Mouse (Mus musculus) kidney, embryonic 15.5 days (tissue): Measurements from ENCODE around the gene Atp6v1g3. TPM values are rescaled to one million over a fixed set of nuclear protein-coding genes. Genes with fewer than 3 reads are reported as not detected.
A peak's percentile ranks its signal among the peaks of the same experiment; 100 is the strongest.

Experiments
- ATAC-seq: fragments of 200-750 bp; cut with Nextera tagmentation; replicated peaks from 2 replicates; pipeline ENCODE4 v1.8.0; 2017; ENCODE audit warnings: moderate TSS enrichment; ENCODE audit not compliant: low FRiP score
- H3K27ac ChIP-seq: fragments of 300-500 bp; sonication (generic); 2 replicates; pipeline ENCODE4 v1.5.1; 2015; ENCODE audit warnings: mild to moderate bottlenecking, inconsistent platforms
- H3K27me3 ChIP-seq: fragments of 300-500 bp; sonication (generic); 2 replicates; pipeline ENCODE4 v1.6.1; 2015; ENCODE audit warnings: inconsistent platforms
- H3K36me3 ChIP-seq: fragments of 300-500 bp; sonication (generic); 2 replicates; pipeline ENCODE4 v1.6.1; 2015; ENCODE audit warnings: inconsistent platforms
- H3K4me1 ChIP-seq: fragments of 300-500 bp; sonication (generic); 2 replicates; pipeline ENCODE4 v1.6.1; 2015; ENCODE audit warnings: inconsistent platforms
- H3K4me2 ChIP-seq: fragments of 300-500 bp; sonication (generic); 2 replicates; pipeline ENCODE4 v1.6.1; 2015; ENCODE audit warnings: moderate library complexity, mild to moderate bottlenecking, inconsistent platforms
- H3K4me3 ChIP-seq: fragments of 300-500 bp; sonication (generic); replicated peaks from 2 replicates; pipeline ENCODE4 v1.5.1; 2015; ENCODE audit warnings: mild to moderate bottlenecking, inconsistent platforms
- H3K9ac ChIP-seq: fragments of 300-500 bp; sonication (generic); 2 replicates; pipeline ENCODE4 v1.6.1; 2015; ENCODE audit warnings: mild to moderate bottlenecking, inconsistent platforms
- H3K9me3 ChIP-seq: fragments of 300-500 bp; sonication (generic); replicated peaks from 2 replicates; pipeline ENCODE4 v1.6.1; 2016; ENCODE audit warnings: inconsistent platforms
- WGBS: fragments of 180-500 bp; shearing (Covaris S2); methylation state at CpG from one replicate; pipeline ENCODE4 v1.1.7; 2015; ENCODE audit warnings: mixed read lengths; 5-methylcytosine and 5-hydroxymethylcytosine counted together
- polyA plus RNA-seq: library from polyadenylated mRNA; unstranded; fragments of >200 nt; fragmentation: Nextera tagmentation; extraction: Ambion mirVana; gene quantifications from 2 replicates; pipeline ENCODE4 v1.2.1, GENCODE M21; 2015

Gene Atp6v1g3
- polyA plus RNA-seq, 1 experiment from 2014 or later: 3.1 TPM

DNA sequence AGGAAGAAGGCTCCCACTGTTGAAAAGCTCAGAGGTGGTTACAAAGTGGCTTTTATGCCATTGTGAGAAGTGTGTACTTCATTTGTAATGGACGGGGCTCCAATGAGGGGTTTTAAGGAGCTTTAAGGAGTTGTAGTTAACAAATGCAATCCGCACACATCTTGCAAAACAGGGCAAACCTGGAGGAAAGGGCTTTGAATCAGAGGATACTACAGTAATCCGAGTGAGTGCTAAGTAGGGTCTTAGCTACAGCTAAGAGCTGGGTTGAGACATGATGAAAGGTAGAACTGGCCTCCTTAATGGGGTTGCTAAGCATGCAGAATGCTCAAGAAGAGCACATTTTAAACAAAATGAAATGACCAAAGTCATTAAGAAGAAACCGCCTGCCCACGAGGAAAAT is 20.9 kb downstream of the Atp6v1g3 start:
- H3K36me3 ChIP-seq: no peaks in the 10 kb centered on the region
- WGBS: 89% methylated on average over 5 of the region's 5 CpGs
- no peaks in the 10 kb centered on the region for H3K9me3 ChIP-seq
- no peaks in the 10 kb centered on the region for H3K4me1 ChIP-seq
- H3K27me3 ChIP-seq: no peaks in the 10 kb centered on the region
- H3K9ac ChIP-seq: no peak overlapping the region
- no peak overlapping the region for H3K4me2 ChIP-seq
- H3K4me3 ChIP-seq: no peak overlapping the region
- no peak for ATAC-seq
- no peak overlapping the region for H3K27ac ChIP-seq

DNA sequence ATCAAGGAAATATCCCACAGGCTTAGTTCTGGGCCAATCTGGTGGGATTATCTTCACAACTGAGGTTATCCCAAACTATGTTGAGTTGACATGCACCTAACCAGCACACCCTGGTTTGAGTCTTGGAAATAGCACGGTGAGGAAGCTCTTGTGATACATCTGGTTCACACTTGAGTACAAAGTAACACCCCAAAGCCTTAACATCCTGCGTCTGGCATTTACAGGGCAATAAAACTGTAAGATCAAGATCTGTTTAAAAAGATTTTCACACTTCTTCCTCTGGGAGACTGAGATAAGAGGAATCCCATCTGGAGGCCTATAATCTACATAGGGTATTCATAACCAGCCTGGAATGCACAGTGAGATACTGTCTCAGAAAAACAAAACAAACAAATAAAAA is 24.6 kb downstream of the Atp6v1g3 start:
- Histone ChIP-seq H3K4me2 (no peak overlapping the region), H3K9me3 (no peaks in the 10 kb centered on the region), H3K4me3 (no peak overlapping the region), H3K4me1 (no peaks in the 10 kb centered on the region), H3K9ac (no peak overlapping the region), H3K36me3 (no peaks in the 10 kb centered on the region), H3K27me3 (no peaks in the 10 kb centered on the region), H3K27ac (no peak overlapping the region)
- WGBS: 19% methylated on average over 2 of the region's 2 CpGs
- no peak for ATAC-seq

DNA sequence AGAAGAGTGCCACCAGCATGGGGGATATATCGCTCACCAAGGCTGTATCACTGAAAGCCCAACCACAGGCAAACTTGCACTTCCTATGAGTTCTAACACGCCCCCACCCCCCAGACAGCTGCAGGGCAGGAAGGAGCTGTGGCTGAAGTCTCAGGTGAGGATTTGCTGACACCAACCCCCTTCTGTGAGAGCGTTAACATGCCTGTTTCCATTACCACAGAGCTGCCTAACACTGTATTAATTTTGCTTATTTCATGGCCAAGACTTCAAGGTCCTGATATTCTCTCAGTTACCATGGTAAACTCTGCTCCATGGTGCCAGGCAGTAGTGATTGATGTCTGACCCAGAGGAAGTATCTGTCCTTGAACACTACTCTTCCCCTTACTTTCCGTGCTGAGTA is 26.0 kb downstream of the Atp6v1g3 start:
- Histone ChIP-seq H3K27ac (no peak overlapping the region), H3K4me2 (no peak overlapping the region), H3K4me3 (no peak overlapping the region), H3K4me1 (no peaks in the 10 kb centered on the region), H3K9me3 (no peaks in the 10 kb centered on the region), H3K9ac (no peak overlapping the region), H3K27me3 (no peaks in the 10 kb centered on the region), H3K36me3 (no peaks in the 10 kb centered on the region)
- no peak for ATAC-seq
- WGBS: 73% methylated on average over 4 of the region's 4 CpGs

- Histone ChIP-seq H3K4me2 (no peak overlapping the region), H3K27ac (no peak overlapping the region), H3K36me3 (no peaks in the 10 kb centered on the region), H3K27me3 (no peaks in the 10 kb centered on the region), H3K9ac (no peak overlapping the region), H3K4me3 (no peak overlapping the region), H3K9me3 (no peaks in the 10 kb centered on the region), H3K4me1 (no peaks in the 10 kb centered on the region)
- 87% methylated on average over 5 of the region's 5 CpGs for WGBS
- no peak for ATAC-seq
Measured at GRCm38 (mm10) chr1:138301920-138302319, 28.4 kb downstream of the Atp6v1g3 start.

GRCm38 (mm10) chr1:138302756-138303155 is 29.2 kb downstream of the Atp6v1g3 start:
- no peak for ATAC-seq
- no peak overlapping the region for H3K9ac ChIP-seq
- 82% methylated on average over 2 of the region's 2 CpGs for WGBS

GRCm38 (mm10) chr1:138303296-138303695 is 29.8 kb downstream of the Atp6v1g3 start:
- H3K27me3 ChIP-seq: no peaks in the 10 kb centered on the region
- ATAC-seq: no peak
- no peaks in the 10 kb centered on the region for H3K36me3 ChIP-seq
- no peaks in the 10 kb centered on the region for H3K4me1 ChIP-seq
- no peak overlapping the region for H3K4me3 ChIP-seq
- WGBS: 82% methylated on average over 1 of the region's 1 CpGs
- H3K9me3 ChIP-seq: no peaks in the 10 kb centered on the region
- H3K27ac ChIP-seq: no peak overlapping the region
- H3K9ac ChIP-seq: no peak overlapping the region
- H3K4me2 ChIP-seq: no peak overlapping the region

More at GRCm38 (mm10) chr1:138302756-138303155, 29.2 kb downstream of the Atp6v1g3 start:
- no peak overlapping the region for H3K27ac ChIP-seq
- H3K4me1 ChIP-seq: no peaks in the 10 kb centered on the region
- no peaks in the 10 kb centered on the region for H3K27me3 ChIP-seq
- no peak overlapping the region for H3K4me2 ChIP-seq
- no peaks in the 10 kb centered on the region for H3K9me3 ChIP-seq
- H3K4me3 ChIP-seq: no peak overlapping the region
- no peaks in the 10 kb centered on the region for H3K36me3 ChIP-seq

- ATAC-seq: no peak
- Histone ChIP-seq H3K4me3 (no peak overlapping the region), H3K36me3 (no peaks in the 10 kb centered on the region), H3K4me2 (no peak overlapping the region), H3K9ac (no peak overlapping the region), H3K9me3 (no peaks in the 10 kb centered on the region), H3K27me3 (no peaks in the 10 kb centered on the region), H3K4me1 (no peaks in the 10 kb centered on the region), H3K27ac (no peak overlapping the region)
- 46% methylated on average over 8 of the region's 8 CpGs for WGBS
Measured at GRCm38 (mm10) chr1:138304141-138304915, 30.8 kb downstream of the Atp6v1g3 start.

DNA sequence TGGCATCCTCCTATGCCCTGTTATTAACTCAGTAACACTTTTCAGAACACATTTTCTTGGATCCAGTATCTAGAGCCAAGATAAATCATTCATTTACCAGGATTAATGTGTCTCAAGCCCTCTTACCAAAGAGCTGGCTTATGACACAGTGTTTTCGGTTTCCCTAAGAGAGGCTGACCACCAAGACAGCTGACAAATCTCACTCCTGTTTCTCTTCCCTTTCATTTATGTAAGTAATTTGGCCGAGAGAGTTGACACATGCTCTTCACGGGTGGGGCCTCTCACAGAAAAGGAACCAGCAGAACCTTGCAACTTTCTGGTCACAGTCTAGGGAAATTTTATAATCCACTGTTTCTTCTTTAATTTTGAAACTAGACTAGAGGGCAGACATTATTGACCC is 49.1 kb downstream of the Atp6v1g3 start:
- no peak overlapping the region for H3K9ac ChIP-seq
- no peaks in the 10 kb centered on the region for H3K9me3 ChIP-seq
- 0 out of 2 replicates have a peak, but pooled peaks cover 3% of the 10 kb centered on the region for H3K4me1 ChIP-seq
- no peaks in the 10 kb centered on the region for H3K36me3 ChIP-seq
- no peak overlapping the region for H3K27ac ChIP-seq
- H3K27me3 ChIP-seq: no peaks in the 10 kb centered on the region
- H3K4me2 ChIP-seq: no peak overlapping the region
- WGBS: 41% methylated on average over 3 of the region's 3 CpGs
- no peak for ATAC-seq
- H3K4me3 ChIP-seq: no peak overlapping the region

- H3K9ac ChIP-seq: no peak overlapping the region
- no peak overlapping the region for H3K4me2 ChIP-seq
- H3K27me3 ChIP-seq: no peaks in the 10 kb centered on the region
- no peaks in the 10 kb centered on the region for H3K36me3 ChIP-seq
- H3K9me3 ChIP-seq: no peaks in the 10 kb centered on the region
- WGBS: 80% methylated on average over 4 of the region's 4 CpGs
- no peak for ATAC-seq
- H3K27ac ChIP-seq: no peak overlapping the region
- 0 out of 2 replicates have a peak, but pooled peaks cover 3% of the 10 kb centered on the region for H3K4me1 ChIP-seq
- H3K4me3 ChIP-seq: no peak overlapping the region
Measured at GRCm38 (mm10) chr1:138323076-138323630, 49.6 kb downstream of the Atp6v1g3 start.

- no peak overlapping the region for H3K4me3 ChIP-seq
- no peaks in the 10 kb centered on the region for H3K9me3 ChIP-seq
- no peak overlapping the region for H3K9ac ChIP-seq
- no peaks in the 10 kb centered on the region for H3K36me3 ChIP-seq
- H3K27me3 ChIP-seq: peaks cover 3% of the 10 kb centered on the region; the same call in 1 of the 2 replicates
- no peak overlapping the region for H3K27ac ChIP-seq
- 0 out of 2 replicates have a peak, but pooled peaks cover 3% of the 10 kb centered on the region for H3K4me1 ChIP-seq
- WGBS: 35% methylated on average over 4 of the region's 4 CpGs
- ATAC-seq: no peak
- no peak overlapping the region for H3K4me2 ChIP-seq
Measured at GRCm38 (mm10) chr1:138326091-138326490, 52.6 kb downstream of the Atp6v1g3 start.

GRCm38 (mm10) chr1:138326566-138326965 is 53.0 kb downstream of the Atp6v1g3 start:
- H3K4me3 ChIP-seq: no peak overlapping the region
- H3K9ac ChIP-seq: no peak overlapping the region
- H3K36me3 ChIP-seq: no peaks in the 10 kb centered on the region
- H3K9me3 ChIP-seq: no peaks in the 10 kb centered on the region
- no peak overlapping the region for H3K27ac ChIP-seq
- H3K4me2 ChIP-seq: no peak overlapping the region
- ATAC-seq: no peak
- WGBS: 34% methylated on average over 2 of the region's 2 CpGs
- peaks cover 3% of the 10 kb centered on the region; the same call in 1 of the 2 replicates for H3K27me3 ChIP-seq
- H3K4me1 ChIP-seq: 0 out of 2 replicates have a peak, but pooled peaks cover 3% of the 10 kb centered on the region

GRCm38 (mm10) chr1:138327466-138328245 is 54.1 kb downstream of the Atp6v1g3 start:
- WGBS: 65% methylated on average over 18 of the region's 18 CpGs
- ATAC-seq: no peak
- Histone ChIP-seq H3K4me3 (no peak overlapping the region), H3K27ac (no peak overlapping the region), H3K36me3 (no peaks in the 10 kb centered on the region), H3K4me1 (0 out of 2 replicates have a peak, but pooled peaks cover 3% of the 10 kb centered on the region), H3K9ac (no peak overlapping the region), H3K9me3 (no peaks in the 10 kb centered on the region), H3K27me3 (peaks cover 3% of the 10 kb centered on the region; the same call in 1 of the 2 replicates), H3K4me2 (peak overlapping the region; percentile 43; the same call in 1 of the 2 replicates)
